Mouse (Mus musculus) heart, postnatal 0 days (tissue): ENCODE measurements around the gene Tmem210. TPM values are rescaled to one million over a fixed set of nuclear protein-coding genes. Genes with fewer than 3 reads are reported as not detected.
A peak's percentile ranks its signal among the peaks of the same experiment; 100 is the strongest.

Experiments used
- ATAC-seq: fragments of 200-750 bp; cut with Nextera tagmentation; 2 replicates; pipeline ENCODE4 v1.8.0; 2017; ENCODE audit warnings: low read depth, moderate number of reproducible peaks, moderate library complexity; ENCODE audit not compliant: insufficient read depth
- DNase-seq: peaks from one replicate; pipeline ENCODE4 v3.0.0-alpha.2; 2016; ENCODE audit warnings: low spot score
- H3K27ac ChIP-seq: fragments of 300-500 bp; sonication (generic); 2 replicates; pipeline ENCODE4 v1.5.1; 2014; ENCODE audit warnings: low read depth, mild to moderate bottlenecking
- H3K27me3 ChIP-seq: fragments of 300-500 bp; sonication (generic); 2 replicates; pipeline ENCODE4 v1.6.1; 2014; ENCODE audit warnings: low read length, mixed read lengths; ENCODE audit not compliant: control insufficient read depth, insufficient read depth
- H3K36me3 ChIP-seq: fragments of 300-500 bp; sonication (generic); replicated peaks from 2 replicates; pipeline ENCODE4 v1.6.1; 2014; ENCODE audit warnings: low read length, mixed read lengths; ENCODE audit not compliant: control insufficient read depth, insufficient read depth
- H3K4me1 ChIP-seq: fragments of 300-500 bp; sonication (generic); 2 replicates; pipeline ENCODE4 v1.6.1; 2014; ENCODE audit warnings: antibody characterized with exemption; ENCODE audit not compliant: control insufficient read depth, insufficient read depth
- H3K4me2 ChIP-seq: fragments of 300-500 bp; sonication (generic); 2 replicates; pipeline ENCODE4 v1.6.1; 2014; ENCODE audit warnings: low read depth, mild to moderate bottlenecking, low read length, moderate library complexity
- H3K4me3 ChIP-seq: fragments of 300-500 bp; sonication (generic); 2 replicates; pipeline ENCODE4 v1.5.1; 2014; ENCODE audit warnings: low read depth, low read length
- H3K9ac ChIP-seq: fragments of 300-500 bp; sonication (generic); replicated peaks from 2 replicates; pipeline ENCODE4 v1.6.1; 2014; ENCODE audit warnings: low read depth, low read length, mixed read lengths
- H3K9me3 ChIP-seq: fragments of 300-500 bp; sonication (generic); replicated peaks from 2 replicates; pipeline ENCODE4 v1.6.1; 2016; ENCODE audit warnings: low read length; ENCODE audit not compliant: control insufficient read depth
- CTCF ChIP-seq: IDR thresholded peaks from 2 replicates; pipeline ENCODE4 v1.5.1; 2016; ENCODE audit warnings: antibody characterized with exemption, control low read depth, low read depth
- EP300 ChIP-seq: IDR thresholded peaks from 2 replicates; pipeline ENCODE4 v1.6.1; 2016; ENCODE audit warnings: antibody characterized with exemption, low read depth
- WGBS: fragments of 180-500 bp; shearing (Covaris S2); extraction: QIAGEN DNeasy Blood & Tissue Kit; methylation state at CpG from one replicate; pipeline ENCODE4 v1.1.7; 2014; 5-methylcytosine and 5-hydroxymethylcytosine counted together
- polyA plus RNA-seq: library from polyadenylated mRNA; unstranded; fragments of >200 nt; fragmentation: Nextera tagmentation; extraction: Ambion mirVana; gene quantifications from 2 replicates; pipeline ENCODE4 v1.2.1, GENCODE M21; 2015
- total RNA-seq: library from RNA; depleted of rRNA; stranded (reverse); fragments of >200 nt; gene quantifications from 2 replicates; pipeline ENCODE4 v1.2.3, GENCODE M21; 2014; ENCODE audit warnings: low replicate concordance; rRNA removed

Gene Tmem210
- total RNA-seq: not detected in 2 replicates
- not detected in 2 replicates for polyA plus RNA-seq

- H3K9me3 ChIP-seq: no peaks in the 10 kb centered on the region
- no peak for TF ChIP-seq CTCF
- no peak for TF ChIP-seq EP300
- DNase-seq (no peak), ATAC-seq (no peak)
- H3K4me2 ChIP-seq: no peak within 1 kb of the TSS
- no peak within 1 kb of the TSS for H3K27ac ChIP-seq
- H3K36me3 ChIP-seq: peaks cover 29% of the 10 kb centered on the region
- 73% methylated on average over 6 of the region's 6 CpGs for WGBS
- peaks cover 49% of the 10 kb centered on the region for H3K27me3 ChIP-seq
- H3K9ac ChIP-seq: no peak within 1 kb of the TSS
- peaks cover 18% of the 10 kb centered on the region for H3K4me1 ChIP-seq
- no peak within 1 kb of the TSS for H3K4me3 ChIP-seq
Measured at GRCm38 (mm10) chr2:25287927-25288649, at the start of gene Tmem210. TSS of gene Tmem210 (plus strand) at chr2:25288145.

DNA sequence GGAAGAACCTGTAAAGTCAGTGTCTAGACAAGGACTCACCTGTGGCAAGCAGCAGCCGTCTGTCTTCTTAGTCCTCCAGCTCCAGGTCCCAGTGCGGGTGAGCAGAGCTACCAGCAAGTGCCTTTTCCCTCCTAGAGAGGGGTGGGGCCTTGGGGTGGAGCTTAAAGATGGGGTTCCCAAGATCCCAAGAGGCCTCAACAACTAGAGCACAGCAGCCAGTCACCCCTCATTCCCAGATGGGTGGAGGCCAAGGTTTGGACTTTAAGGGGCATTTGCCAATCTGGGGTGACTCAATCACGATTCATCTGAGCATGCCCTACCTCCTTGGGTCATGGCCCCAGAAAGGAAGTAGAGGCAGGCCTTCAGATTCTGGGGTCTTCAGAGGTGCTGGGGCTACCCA, 48.2 kb upstream of the Tmem210 start:
- DNase-seq (no peak), ATAC-seq (no peak)
- H3K36me3 ChIP-seq: no peaks in the 10 kb centered on the region
- no peak overlapping the region for H3K9ac ChIP-seq
- WGBS: 77% methylated on average over 3 of the region's 3 CpGs
- TF ChIP-seq CTCF (no peak), EP300 (no peak)
- peaks cover 51% of the 10 kb centered on the region for H3K27me3 ChIP-seq
- H3K9me3 ChIP-seq: no peaks in the 10 kb centered on the region
- peaks cover 7% of the 10 kb centered on the region for H3K4me1 ChIP-seq
- H3K4me2 ChIP-seq: no peak overlapping the region
- H3K27ac ChIP-seq: no peak overlapping the region
- no peak overlapping the region for H3K4me3 ChIP-seq

- Histone ChIP-seq H3K27me3 (peaks cover 47% of the 10 kb centered on the region), H3K4me2 (peak overlapping the region; percentile 57)
- ATAC-seq: no peak
Measured at GRCm38 (mm10) chr2:25240310-25240709, 47.6 kb upstream of the Tmem210 start.

GRCm38 (mm10) chr2:25240723-25241437, 47.1 kb upstream of the Tmem210 start:
- Histone ChIP-seq H3K9ac (no peak overlapping the region; the same call in 1 of the 2 replicates), H3K4me3 (peak overlapping the region; percentile 36), H3K36me3 (no peaks in the 10 kb centered on the region), H3K27me3 (peaks cover 47% of the 10 kb centered on the region), H3K9me3 (no peaks in the 10 kb centered on the region), H3K4me2 (peak overlapping the region; percentile 57), H3K27ac (no peak overlapping the region), H3K4me1 (peaks cover 7% of the 10 kb centered on the region)
- ATAC-seq (peak; percentile 56), DNase-seq (peak; percentile 47)
- TF ChIP-seq EP300 (no peak), CTCF (no peak)
- WGBS: 2% methylated on average over 29 of the region's 29 CpGs

More at GRCm38 (mm10) chr2:25240310-25240709, 47.6 kb upstream of the Tmem210 start:
- Histone ChIP-seq H3K4me1 (peaks cover 7% of the 10 kb centered on the region), H3K36me3 (no peaks in the 10 kb centered on the region), H3K27ac (no peak overlapping the region), H3K9ac (no peak overlapping the region), H3K9me3 (no peaks in the 10 kb centered on the region), H3K4me3 (peak overlapping the region; percentile 36; the same call in 1 of the 2 replicates)
- TF ChIP-seq EP300 (no peak), CTCF (no peak)
- WGBS: 58% methylated on average over 8 of the region's 8 CpGs
- no peak for DNase-seq

GRCm38 (mm10) chr2:25241438-25241775, 46.5 kb upstream of the Tmem210 start:
- TF ChIP-seq EP300 (no peak), CTCF (no peak)
- ATAC-seq: 0 out of 2 replicates have a peak, but pooled peaks have one; percentile 7
- Histone ChIP-seq H3K4me3 (peak overlapping the region; percentile 41), H3K27me3 (peaks cover 43% of the 10 kb centered on the region), H3K4me2 (peak overlapping the region; percentile 66), H3K9me3 (no peaks in the 10 kb centered on the region), H3K36me3 (no peaks in the 10 kb centered on the region), H3K27ac (no peak overlapping the region), H3K4me1 (peaks cover 7% of the 10 kb centered on the region), H3K9ac (no peak overlapping the region)
- 24% methylated on average over 6 of the region's 6 CpGs for whole genome bisulfite sequencing
- DNase-seq: no peak
